Mouse (Mus musculus): ENCODE measurements around the gene 1700019N19Rik.

The 1700019N19Rik gene

DNA sequence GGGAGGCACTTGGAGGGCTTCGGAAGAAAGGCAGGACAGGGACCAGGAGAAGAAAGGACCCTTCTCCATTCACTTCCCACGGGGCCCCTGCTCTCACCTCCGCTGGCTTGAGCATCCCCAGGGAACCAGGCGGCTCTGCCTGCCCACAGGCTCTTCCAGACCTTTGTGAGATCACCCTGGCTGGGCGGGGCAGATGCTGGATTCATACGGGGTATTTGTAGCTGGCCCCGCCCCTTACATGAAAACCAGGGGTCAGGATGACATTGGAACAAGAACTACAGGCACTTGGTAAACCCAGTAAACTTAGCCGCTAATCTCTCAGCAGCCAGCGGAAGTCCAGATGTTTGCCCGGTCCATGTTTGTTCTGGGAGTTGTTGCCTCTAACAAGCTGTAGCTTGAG, at the start of gene 1700019N19Rik:
Gene 1700019N19Rik, minus strand, starts transcription at position 178 of the 400 bp plus-strand sequence.
- peak; percentile 10 for DNase-seq (ENCODE audit: low read depth, low spot score)

DNA sequence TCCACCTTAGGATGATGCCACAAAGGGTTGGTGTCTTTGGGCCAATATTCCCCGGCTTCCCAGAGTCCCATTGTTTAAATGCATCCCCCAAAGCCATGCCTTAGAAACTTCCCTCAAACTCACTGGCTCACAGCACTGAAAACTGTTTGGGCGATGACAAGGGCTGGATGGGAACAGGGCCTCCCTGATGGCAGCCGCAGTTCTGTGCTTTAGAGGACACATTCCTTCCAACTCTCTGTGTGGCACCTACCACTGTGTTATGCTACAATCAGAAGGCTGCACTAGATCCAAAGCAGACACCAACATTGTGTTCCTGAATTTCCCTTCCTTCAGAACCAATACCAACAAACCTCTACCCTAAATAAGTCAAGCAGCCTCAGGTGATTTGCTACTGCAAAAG, 49.3 kb upstream of the 1700019N19Rik start:
- DNase-seq (ENCODE audit: low read depth, low spot score): no peak

DNA sequence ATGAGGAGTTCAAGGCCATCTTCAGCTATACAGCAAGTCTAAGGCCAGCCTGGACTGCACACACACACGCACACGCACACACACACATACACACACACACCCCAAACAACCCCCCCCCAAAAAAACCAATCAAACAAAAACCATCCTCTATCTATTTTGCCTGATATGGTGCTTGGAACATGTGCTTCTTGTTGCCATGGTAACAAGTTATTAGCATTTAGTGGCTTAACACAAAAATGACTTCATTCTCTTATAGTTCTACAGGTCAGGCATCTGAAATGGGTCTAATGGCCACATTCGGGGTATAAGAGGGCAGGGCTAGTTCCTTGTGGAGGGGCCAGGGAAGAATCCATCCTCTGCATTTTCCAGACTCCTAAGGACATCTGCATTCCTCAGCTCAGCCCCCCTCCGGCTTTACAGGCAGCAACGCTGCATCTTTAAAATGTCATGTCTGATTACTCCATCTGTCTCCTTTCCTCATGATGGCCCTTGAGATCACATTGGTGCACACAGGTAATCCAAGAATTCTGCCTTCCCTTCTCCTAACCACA, 46.5 kb upstream of the 1700019N19Rik start:
- DNase-seq (ENCODE audit: low read depth, low spot score): no peak

DNA sequence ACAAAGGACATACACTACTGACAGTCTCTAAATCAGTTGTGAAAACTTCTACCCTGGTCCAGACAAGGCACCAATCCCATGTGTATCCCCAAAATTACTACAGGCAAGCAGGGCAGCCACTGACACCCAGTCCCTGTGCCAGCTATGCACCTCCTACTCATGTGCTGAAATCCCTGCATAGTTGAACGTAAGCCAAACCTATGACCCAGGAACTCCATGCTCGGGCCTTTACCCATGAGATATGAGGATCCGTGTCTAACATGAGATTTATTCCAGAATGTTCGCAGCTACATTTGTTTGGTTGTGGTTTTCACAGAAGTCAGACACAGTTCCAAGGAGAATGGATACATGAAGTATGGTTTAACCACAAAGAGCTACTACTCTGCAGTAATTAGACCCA, 45.5 kb upstream of the 1700019N19Rik start:
- no peak for DNase-seq (ENCODE audit: low read depth, low spot score)

DNA sequence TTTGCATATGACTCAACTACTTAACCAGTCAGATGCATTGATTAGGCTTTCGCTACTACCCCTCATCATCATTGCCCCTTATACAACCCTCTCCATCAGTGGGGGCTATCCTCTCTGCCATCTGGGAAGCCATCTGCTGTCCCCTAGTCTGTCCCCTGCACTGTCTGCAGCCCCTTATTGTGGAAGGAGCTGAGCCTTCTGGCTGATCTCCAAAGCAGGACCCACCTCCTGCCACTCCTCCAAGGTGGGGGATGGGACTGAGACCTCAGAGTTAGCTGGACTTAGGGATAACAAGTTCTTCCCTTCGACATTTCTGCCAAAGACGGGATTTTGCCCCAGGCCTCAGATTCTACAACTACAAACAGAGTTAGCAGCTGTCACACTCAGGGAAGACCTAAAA, 45.1 kb upstream of the 1700019N19Rik start:
- no peak for DNase-seq (ENCODE audit: low read depth, low spot score)

DNA sequence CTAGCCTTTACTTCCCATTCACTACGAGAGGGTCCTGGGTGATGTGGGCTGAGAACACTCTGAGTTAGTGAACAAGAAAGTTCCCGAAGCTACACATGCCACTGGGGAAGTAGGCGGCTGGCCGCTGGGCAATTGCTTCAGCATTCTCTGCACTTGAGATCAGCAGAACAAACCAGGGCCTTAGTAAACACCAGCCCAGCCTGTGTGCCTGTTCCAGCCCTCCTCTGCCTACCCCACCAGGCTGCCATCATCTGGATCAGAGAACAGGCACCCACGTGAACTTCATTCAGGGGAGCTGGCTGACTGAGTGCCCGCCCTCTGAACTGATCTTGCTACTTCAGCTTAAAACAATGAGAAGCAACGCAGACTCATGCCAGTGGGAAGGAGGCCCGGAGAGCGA, 44.4 kb upstream of the 1700019N19Rik start:
- DNase-seq (ENCODE audit: low read depth, low spot score): no peak

DNA sequence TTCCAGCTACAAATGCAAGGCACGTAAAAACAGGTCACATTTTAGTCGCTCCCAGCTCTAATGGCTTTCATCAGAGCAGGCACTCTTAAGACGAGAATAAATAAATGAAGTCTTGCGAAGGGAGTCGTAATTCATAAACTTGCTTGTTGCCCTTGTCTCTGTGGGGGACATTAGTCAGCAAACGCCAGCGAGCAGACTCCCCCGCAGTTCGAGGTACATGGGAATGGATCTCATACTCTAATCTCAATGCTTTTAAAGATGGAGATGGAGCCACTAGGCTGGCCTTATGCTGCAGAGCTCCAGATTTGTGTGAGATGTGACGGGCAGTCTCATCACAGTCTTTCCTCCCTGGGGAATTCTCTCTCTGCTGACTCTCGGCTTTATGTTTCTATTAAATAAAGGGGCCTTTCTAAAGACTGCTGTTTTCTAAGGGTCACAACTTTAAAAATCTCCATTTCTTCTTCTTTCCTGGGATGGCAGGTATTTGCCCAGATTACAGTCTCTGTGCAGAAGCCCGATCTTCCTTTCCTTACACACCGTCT, 39.4 kb upstream of the 1700019N19Rik start:
- no peak for DNase-seq (ENCODE audit: low read depth, low spot score)

DNA sequence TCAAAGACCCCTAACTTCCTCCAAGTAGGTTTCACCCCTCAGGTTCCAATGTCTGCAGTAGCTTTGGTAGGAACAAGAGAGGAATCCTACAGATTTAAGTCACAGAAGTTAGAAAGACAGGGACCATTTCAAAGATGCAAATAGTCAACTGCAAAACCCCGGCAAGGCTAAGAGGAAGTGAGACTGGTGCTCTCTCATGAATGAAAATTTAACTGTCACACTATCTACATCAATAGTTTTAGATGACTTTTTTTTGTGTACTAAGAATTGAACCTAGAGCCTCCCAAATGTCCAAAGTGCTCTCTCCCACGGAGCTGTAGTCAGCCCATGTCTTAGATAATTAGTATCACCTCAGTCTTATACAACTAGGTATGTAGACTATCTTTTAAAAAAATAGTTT, 38.7 kb upstream of the 1700019N19Rik start:
- DNase-seq (ENCODE audit: low read depth, low spot score): no peak

DNA sequence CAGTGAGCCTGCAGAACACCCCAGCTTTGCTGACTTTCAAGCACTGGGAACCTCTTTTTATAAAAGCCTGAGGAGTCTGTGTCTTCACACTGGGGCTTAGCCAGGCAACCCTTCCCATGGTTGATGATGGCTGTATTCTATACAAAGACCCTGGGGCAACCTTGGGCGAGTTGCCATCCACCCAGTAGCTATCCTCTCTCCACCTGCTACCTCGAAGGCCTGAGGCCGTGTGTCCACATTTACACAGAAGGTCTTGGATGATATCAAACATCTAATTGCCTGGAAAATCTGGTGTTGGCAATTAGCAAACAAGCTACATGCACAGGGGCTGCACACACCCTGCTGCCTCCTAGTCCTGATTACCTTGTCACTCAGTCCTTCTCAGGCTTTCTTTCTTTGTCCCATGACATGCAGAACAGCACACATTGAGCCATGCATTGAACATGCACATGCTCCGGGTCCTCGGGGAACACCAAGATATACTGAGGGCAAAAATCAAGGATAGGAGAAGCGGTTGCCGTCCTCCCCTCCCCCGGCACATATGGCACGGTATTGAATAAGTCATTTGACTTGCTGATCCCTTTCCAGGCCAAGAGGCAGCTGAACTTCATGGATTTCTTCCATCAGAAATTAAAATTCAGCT, 37.1 kb upstream of the 1700019N19Rik start:
- DNase-seq (ENCODE audit: low read depth, low spot score): no peak

DNA sequence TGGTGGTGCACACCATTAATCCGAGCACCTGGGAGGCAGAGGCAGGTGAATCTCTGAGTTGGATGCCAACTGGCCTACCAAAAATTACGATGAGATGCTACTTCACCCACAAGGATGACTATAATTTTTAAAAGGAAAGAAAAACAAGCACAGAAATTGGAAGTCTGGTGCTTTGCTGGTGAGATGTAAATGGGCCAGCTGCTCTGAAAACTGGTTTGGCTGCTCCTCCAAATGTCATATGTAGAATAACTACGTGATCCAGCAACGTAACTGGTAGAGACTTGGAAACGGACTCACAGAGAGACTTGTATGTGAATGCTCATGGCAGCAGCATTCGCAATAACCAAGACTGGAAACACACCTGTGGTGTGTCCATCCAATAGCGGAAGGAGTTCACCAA, 35.9 kb upstream of the 1700019N19Rik start:
- DNase-seq (ENCODE audit: low read depth, low spot score): no peak

DNA sequence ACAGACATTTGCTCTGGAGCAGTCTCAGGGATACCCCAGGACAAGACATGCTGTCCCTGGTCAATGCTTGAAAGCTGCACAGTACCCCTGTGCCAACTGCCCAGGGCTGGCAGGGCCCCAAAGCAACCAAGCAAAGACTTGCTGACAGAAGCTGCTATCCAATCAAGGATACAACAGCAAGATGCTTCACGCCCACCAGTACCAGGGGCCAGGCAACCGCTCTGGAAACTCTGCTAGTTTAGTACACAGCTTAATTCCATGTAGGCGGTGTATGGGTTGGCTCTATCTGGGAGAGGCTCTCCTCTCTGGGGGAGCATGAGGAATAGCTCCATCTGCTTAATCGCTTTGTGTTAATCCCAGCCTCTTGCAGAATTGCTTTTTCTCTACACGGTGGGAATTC, 35.3 kb upstream of the 1700019N19Rik start:
- no peak for DNase-seq (ENCODE audit: low read depth, low spot score)

DNA sequence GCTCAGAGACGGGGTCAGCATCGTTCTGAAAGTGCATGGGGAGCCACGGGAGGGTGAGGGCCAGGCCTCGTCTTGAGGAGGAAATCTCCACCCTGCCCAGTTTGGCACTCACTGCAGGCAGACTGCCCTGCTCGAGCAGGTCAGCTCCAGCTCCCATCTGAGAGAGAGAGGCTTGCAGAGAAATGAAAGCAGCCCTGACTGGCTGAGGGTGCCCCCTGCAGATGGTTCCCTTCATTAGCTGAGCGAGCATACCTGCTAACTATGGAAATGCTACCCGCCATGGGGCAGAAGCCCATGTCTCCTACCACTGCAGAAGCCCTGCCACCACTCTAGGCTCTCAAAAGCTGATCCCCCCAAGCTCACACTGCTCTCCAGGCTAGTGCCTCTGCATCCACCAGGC, 33.4 kb upstream of the 1700019N19Rik start:
- no peak for DNase-seq (ENCODE audit: low read depth, low spot score)

DNA sequence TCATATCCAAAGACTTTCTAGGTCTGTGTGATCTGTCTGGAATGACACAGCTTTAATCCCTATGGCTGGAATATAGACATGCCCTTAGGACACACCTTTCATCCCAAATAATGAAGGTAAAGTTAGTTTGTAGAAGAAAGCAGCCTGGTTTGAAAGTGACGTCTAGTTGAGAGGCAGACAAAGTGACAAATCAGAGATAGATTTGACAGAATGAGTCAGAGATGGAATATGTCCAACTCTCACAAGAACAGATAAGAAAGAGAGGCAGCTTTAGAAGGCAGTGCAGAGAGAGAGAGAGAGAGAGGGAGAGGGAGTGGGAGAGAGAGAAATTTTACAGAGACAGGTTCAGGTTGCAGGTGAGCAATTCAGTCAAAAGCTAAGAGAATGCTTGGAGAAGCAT, 30.1 kb upstream of the 1700019N19Rik start:
- DNase-seq (ENCODE audit: low read depth, low spot score): no peak

DNA sequence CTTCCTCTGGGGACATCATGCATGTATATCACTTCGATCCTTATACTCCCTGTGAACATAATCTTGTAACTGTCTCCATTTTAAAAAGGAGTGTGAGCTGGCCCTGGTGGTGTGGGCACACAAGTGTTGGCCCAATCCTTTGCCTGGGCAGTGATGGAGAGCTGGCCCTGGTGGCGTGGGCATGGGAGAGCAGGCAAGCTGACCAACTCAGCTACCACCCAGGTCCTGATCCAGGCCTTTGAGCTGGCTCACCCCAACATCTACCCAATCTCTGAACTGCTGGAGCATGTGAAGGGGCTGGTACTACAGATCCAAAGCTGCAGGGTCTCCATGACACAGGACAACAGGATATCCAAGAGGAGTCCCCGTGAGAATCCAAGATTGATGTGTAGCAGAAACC, 29.0 kb upstream of the 1700019N19Rik start:
- DNase-seq (ENCODE audit: low read depth, low spot score): no peak

DNA sequence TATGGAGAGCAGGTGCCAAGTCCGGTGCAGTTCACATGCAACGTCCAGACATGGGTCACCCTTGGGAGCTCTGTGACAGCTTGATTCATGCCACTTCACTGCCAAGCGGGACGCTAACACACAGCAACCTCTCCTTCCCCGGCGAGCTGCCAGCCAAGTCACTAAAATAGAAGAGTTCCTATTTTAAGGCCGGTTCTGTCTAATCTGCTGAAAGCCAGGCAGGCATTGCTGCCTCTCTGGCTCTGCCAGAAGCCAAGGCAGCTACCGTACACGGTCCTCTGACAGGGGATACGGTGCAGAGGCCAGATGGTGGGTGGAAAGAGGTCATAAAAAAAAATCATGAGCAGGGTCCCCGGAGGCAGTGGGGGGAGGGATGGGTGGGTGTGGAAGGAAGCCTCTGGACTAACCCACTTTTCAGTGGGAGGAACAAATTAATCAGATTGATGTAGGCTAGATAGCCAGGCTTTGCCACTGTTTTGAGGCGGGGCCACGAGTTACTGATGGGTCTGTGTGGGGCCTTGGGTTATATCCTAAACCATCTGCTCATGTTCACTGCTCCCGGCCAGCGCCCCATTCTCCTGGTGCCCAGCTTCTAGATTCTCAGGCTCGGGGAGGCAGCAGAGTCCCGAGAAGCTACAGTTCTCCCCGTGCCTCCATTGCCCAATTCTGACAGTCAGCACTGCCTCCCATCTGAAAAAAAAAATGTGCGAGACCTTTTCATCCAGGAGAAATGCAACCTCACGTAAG, 28.4 kb upstream of the 1700019N19Rik start:
- DNase-seq (ENCODE audit: low read depth, low spot score): peak; percentile 25

DNA sequence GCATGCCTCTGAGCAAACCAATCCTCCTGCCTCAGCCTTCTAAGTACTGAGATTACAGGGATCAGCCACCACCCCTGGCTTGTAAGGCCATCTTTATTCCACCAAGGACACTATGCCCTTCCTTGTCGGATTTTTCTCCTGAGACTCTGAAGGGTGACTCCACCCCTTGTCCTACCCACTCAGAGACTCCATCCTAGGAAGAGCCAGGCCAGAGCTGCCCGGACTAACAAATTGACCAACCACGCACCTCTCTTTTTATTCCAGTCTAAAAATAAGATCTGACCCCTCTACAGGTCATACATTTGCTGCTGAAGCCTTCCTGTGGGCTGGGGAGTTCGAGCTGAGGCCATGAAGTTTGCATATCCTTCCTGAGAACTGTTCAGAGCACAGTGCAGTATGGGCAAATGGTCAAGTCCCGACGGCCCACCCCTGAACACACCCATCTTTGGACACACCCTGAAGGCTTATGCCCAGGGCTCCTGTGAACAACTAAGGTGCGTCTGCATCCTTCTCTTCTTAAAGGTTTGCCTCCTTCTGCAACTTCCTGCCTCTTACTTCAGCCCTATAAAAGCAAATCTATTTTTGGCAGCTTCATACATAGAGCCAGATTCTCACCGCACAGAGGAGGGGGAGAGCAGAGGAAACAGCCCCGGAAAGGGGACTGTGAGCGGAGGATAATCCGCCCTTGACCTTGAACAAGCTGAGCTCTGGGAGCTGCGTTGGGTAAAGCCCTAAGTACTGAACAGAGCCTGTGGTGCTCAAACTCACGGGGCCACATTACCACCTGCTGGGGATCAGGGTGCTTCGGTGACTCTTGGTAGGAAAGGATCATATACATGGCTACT, 24.5 kb upstream of the 1700019N19Rik start:
- no peak for DNase-seq (ENCODE audit: low read depth, low spot score)

DNA sequence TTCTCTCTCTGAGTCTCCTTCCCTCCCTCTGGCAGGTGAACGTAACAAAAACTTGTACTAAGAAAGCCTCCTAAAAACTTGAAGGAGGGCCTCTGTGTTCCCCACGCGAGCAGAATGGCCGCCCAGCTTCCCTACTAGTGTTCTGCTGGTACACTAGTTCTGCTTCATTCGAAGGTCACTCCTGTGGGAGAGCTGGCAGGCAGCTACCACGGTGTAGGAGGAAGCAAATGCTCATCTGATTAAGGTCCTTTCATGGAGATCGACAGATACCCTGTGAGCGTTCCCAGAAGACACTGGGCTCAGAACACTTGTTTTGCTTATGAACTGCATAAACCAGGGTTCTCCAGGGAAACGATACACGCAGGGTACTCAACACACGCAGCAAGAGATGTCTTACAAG, 23.1 kb upstream of the 1700019N19Rik start:
- DNase-seq (ENCODE audit: low read depth, low spot score): no peak

DNA sequence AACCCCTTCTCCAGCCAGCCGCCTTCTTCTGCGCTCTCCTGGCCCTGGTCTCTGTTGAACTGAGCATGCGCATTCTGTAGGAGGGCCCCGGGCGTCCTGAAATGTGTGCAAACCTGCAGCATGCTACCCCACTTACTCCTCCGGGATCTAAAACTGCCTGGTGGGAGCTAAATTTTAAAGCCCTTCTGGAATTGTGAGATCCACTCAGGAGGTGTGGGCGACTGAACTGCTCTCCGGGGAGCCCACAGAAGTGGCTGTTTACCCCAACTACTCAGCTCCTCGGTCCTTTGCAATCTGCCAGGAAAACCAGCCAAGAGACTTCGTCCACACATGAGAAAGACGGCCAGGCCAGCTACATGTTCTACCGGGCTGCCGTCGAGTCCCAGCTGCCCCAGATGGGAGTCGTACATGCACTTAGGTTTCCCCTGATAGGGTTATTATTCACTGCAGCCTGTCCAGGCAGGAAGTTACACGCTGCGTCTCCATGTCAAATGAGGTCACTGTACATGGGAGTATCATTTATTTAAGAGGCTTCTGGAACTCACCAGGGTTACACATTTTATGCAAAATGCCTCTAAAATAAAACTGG, 22.3 kb upstream of the 1700019N19Rik start:
- DNase-seq (ENCODE audit: low read depth, low spot score): no peak

DNA sequence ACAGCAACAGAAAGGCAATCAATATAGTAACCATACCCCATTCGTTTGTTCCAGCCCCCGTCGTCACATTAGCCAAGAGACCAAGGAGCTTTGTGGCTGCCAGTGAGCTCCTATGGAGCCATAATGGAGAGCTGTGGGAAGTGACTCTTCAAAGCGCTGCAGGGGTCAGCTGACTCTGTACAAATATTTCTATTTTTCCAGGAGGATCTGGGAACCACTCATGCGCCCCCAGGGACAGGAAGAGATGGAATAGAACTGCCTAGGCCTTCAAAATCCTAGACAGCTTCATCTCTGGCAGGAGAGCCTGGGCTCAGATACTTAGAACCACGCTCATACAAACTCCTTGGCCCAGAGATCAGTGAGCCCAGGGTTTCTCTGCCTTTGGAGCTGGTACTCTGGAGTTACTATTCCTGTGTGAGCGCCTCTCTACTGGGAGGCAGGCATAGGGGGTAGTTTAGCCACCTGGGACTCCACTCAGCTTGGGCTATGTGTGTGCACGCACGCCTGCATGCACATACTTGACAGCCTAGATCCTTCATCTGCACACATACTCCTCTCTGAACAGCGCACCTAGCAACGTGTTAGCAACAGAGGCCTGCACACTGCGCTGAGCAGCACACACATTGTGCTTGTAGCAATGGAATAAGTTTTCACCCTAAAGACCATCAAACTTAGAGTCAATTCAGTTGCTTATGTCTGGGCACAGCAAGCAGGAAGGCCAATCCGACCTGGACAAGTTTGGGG, 21.1 kb upstream of the 1700019N19Rik start:
- no peak for DNase-seq (ENCODE audit: low read depth, low spot score)

DNA sequence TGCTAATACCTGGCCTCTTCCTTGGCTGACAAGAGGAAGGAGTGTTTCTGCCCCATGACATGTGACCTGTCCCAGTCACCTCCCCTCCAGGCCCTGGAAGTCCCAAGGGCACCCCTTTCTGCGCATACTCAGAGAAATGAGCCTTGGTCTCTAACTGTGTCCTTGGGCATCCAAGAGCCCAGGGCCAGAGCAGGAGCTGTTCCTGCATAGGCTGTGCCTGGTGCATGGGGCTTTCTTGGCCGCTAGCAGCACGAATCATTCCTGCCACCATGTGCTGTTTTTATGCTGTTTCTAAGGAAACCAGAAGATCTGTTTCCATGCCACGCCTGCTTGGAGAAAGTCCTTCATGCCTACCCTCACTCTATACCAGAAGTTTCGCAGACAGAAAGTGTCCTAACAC, 16.3 kb upstream of the 1700019N19Rik start:
- no peak for DNase-seq (ENCODE audit: low read depth, low spot score)

DNA sequence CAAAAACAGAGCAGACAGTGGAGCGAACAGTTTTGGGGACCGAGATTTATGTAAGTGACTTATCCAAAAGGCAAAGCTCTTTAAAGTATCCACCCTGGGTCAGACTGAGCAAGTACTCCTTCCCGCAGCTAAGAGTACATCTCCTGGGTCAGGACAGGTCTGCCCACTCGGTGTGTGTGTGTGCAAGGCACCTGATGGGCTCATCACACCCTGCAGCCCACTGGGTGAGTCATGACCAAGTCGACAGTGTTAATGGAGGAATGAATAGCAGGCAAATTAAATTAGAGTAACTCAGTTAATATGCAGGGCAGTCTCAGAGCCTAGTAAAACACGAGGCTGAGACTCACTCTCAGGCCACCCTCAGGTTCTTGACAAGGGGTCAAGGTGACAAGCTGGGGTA, 14.6 kb upstream of the 1700019N19Rik start:
- DNase-seq (ENCODE audit: low read depth, low spot score): no peak
